Mouse (Mus musculus): ENCODE measurements around the gene B3galnt1. TPM values are rescaled to one million over a fixed set of nuclear protein-coding genes. Genes with fewer than 3 reads are reported as not detected.

The B3galnt1 gene
- polyA plus RNA-seq, 1 experiment, result 4.7 TPM

DNA sequence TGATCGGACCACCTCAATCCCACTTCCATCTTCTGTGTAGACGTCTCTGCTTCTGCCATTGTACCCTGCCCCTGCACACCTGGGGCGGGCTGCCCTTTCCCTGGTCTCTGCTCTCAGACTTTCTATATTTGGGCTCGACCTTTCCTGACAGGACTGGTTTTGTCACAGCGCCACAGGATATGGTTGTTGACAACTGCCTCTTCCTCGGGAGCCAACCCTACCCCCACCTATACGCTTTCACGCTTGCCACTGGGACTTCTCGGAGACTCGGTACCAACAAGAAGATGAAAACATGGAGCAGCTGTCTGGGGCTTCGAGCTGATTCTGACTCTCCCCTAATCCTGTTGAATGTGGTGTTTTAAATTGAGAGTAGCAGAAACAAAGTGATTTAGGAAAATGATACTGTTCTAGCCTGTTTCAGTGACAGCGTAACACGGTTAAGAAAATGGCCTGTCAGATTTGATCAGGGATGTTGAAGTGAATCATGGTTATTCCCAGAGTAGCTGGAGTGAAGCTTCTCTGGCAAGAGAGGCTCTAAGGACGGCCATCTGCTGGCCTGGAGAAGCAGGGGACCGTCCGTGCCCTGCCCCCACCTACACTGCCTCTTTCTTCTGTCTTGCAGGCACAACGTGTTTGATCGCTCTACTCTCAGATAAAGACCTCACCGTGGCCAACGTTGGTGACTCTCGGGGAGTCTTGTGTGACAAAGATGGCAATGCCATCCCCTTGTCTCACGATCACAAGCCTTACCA lies 49.9 kb downstream of the B3galnt1 start:
- Histone ChIP-seq H3K4me3 (replicated peaks; ENCODE audit: extremely low read depth, low read depth, low read length) (no peak overlapping the region), H3K4me1 (ENCODE audit: control insufficient read depth, insufficient read depth, low read length) (no peaks in the 10 kb centered on the region)
- TF ChIP-seq CTCF (IDR thresholded peaks at IDR 0.05; ENCODE audit: insufficient read depth, low read length), result no peak
- no peak for TF ChIP-seq POLR2A (IDR thresholded peaks at IDR 0.05; ENCODE audit: borderline replicate concordance, extremely low read depth, low read depth, low read length)
- no peak for DNase-seq
- WGBS, result 58% methylated on average over 22 of the region's 22 CpGs

GRCm38 (mm10) chr3:69545017-69545416 lies 53.7 kb downstream of the B3galnt1 start:
- TF ChIP-seq POLR2A (IDR thresholded peaks at IDR 0.05; ENCODE audit: borderline replicate concordance, extremely low read depth, low read depth, low read length) (no peak), CTCF (IDR thresholded peaks at IDR 0.05; ENCODE audit: insufficient read depth, low read length) (no peak)
- no peak overlapping the region for H3K4me3 ChIP-seq (replicated peaks; ENCODE audit: extremely low read depth, low read depth, low read length)
- DNase-seq, result no peak
- 71% methylated on average over 5 of the region's 5 CpGs for WGBS
- peaks cover 4% of the 10 kb centered on the region; the same call in 1 of the 2 replicates for H3K4me1 ChIP-seq (ENCODE audit: control insufficient read depth, insufficient read depth, low read length)

GRCm38 (mm10) chr3:69543730-69544129 lies 55.0 kb downstream of the B3galnt1 start:
- 63% methylated on average over 1 of the region's 1 CpGs for WGBS
- DNase-seq, result no peak
- TF ChIP-seq CTCF (IDR thresholded peaks at IDR 0.05; ENCODE audit: insufficient read depth, low read length) (no peak), POLR2A (IDR thresholded peaks at IDR 0.05; ENCODE audit: borderline replicate concordance, extremely low read depth, low read depth, low read length) (no peak)
- Histone ChIP-seq H3K4me1 (ENCODE audit: control insufficient read depth, insufficient read depth, low read length) (peaks cover 4% of the 10 kb centered on the region; the same call in 1 of the 2 replicates), H3K4me3 (replicated peaks; ENCODE audit: extremely low read depth, low read depth, low read length) (no peak overlapping the region)

DNA sequence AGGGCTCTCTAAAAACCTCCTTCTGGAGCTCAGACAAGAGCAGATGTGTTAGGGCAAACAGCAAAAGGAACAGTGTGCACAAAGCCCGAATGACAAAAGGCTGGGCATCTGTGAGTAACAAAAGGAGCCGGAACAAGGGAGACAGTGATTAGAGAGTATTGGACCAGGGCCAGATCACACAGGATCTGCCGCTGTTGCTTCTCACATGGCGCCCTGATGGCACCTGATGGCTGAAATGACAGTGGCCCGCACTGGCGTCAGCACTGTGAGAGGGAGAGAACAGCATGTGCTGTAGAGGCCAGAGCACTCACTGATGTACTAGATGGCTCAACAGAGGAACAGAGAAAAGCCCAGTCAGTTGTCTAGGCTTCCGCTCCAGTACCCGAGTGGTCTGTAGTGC lies 55.8 kb downstream of the B3galnt1 start:
- WGBS, result 50% methylated on average over 8 of the region's 8 CpGs
- Histone ChIP-seq H3K4me3 (replicated peaks; ENCODE audit: extremely low read depth, low read depth, low read length) (no peak overlapping the region), H3K4me1 (ENCODE audit: control insufficient read depth, insufficient read depth, low read length) (peaks cover 4% of the 10 kb centered on the region; the same call in 1 of the 2 replicates)
- no peak for DNase-seq
- TF ChIP-seq POLR2A (IDR thresholded peaks at IDR 0.05; ENCODE audit: borderline replicate concordance, extremely low read depth, low read depth, low read length) (no peak), CTCF (IDR thresholded peaks at IDR 0.05; ENCODE audit: insufficient read depth, low read length) (no peak)

DNA sequence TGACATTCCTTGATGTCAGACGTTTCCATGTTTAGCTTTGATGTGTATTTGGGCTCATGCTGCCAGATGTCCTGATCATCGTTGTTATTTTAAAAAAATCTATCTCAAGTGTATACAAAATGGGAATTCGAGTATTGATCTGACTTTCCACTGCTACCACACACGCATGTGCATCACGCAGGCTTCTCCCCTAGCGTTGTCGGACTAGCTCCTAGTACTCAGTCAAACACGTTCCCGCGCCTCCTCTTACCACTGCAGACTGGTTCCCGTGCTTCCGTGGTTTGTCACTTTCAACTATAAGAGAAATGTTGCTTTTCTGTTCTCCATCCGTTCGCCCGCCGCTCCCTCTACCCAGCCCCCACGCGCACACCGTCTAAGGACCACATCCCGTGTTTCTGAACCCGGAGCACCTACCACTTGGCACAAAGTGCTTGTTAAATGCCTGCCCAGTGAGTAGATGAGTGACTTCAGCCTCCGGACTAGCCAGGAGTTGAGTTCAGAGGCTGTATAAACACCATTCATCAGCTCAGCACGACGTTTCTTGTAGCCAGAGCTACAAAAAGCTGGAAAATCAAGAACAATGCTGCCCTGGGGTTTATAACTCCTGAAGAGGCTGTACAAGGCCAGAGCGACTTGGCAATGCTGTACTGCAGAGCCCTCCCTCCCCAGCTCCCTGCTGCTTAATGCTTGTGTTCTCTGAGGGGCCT lies 62.7 kb downstream of the B3galnt1 start:
- Histone ChIP-seq H3K4me3 (replicated peaks; ENCODE audit: extremely low read depth, low read depth, low read length) (no peak overlapping the region), H3K4me1 (ENCODE audit: control insufficient read depth, insufficient read depth, low read length) (no peaks in the 10 kb centered on the region)
- TF ChIP-seq CTCF (IDR thresholded peaks at IDR 0.05; ENCODE audit: insufficient read depth, low read length) (no peak), POLR2A (IDR thresholded peaks at IDR 0.05; ENCODE audit: borderline replicate concordance, extremely low read depth, low read depth, low read length) (no peak)
- WGBS, result 52% methylated on average over 25 of the region's 25 CpGs
- DNase-seq, result no peak

- TF ChIP-seq POLR2A (IDR thresholded peaks at IDR 0.05; ENCODE audit: borderline replicate concordance, extremely low read depth, low read depth, low read length), result no peak
- TF ChIP-seq CTCF (IDR thresholded peaks at IDR 0.05; ENCODE audit: insufficient read depth, low read length), result no peak
- H3K4me3 ChIP-seq (replicated peaks; ENCODE audit: extremely low read depth, low read depth, low read length), result no peak overlapping the region
Observed at GRCm38 (mm10) chr3:69535486-69535885, 63.3 kb downstream of the B3galnt1 start.

DNA sequence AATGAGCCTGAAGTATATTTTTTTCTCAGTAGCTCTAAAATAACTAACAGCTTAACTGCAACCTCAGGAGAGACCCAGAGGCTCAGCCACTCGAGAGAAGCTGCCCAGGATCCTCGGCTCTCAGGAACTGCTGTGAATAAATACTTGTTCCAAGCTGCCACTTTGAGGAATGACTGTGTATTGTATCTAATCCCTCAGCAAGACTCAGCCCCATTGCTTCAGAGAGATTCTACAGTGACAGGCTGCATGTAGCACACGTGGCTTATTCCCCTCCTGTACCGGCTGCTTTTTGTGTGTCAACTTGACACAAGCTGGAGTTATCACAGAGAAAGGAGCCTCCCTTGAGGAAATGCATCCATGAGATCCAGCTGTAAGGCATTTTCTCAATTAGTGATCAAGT lies 66.1 kb downstream of the B3galnt1 start:
- no peak for DNase-seq
- TF ChIP-seq POLR2A (IDR thresholded peaks at IDR 0.05; ENCODE audit: borderline replicate concordance, extremely low read depth, low read depth, low read length) (no peak), CTCF (IDR thresholded peaks at IDR 0.05; ENCODE audit: insufficient read depth, low read length) (no peak)
- H3K4me3 ChIP-seq (replicated peaks; ENCODE audit: extremely low read depth, low read depth, low read length), result no peak overlapping the region
- H3K4me1 ChIP-seq (ENCODE audit: control insufficient read depth, insufficient read depth, low read length), result no peaks in the 10 kb centered on the region
- 37% methylated on average over 4 of the region's 4 CpGs for WGBS

More at GRCm38 (mm10) chr3:69535486-69535885, 63.3 kb downstream of the B3galnt1 start:
- no peak for DNase-seq
- 95% methylated on average over 10 of the region's 10 CpGs for WGBS
- H3K4me1 ChIP-seq (ENCODE audit: control insufficient read depth, insufficient read depth, low read length), result no peaks in the 10 kb centered on the region

GRCm38 (mm10) chr3:69531511-69531910 lies 67.2 kb downstream of the B3galnt1 start:
- WGBS, result 83% methylated on average over 9 of the region's 9 CpGs
- no peak for DNase-seq
- TF ChIP-seq CTCF (IDR thresholded peaks at IDR 0.05; ENCODE audit: insufficient read depth, low read length) (no peak), POLR2A (IDR thresholded peaks at IDR 0.05; ENCODE audit: borderline replicate concordance, extremely low read depth, low read depth, low read length) (no peak)
- Histone ChIP-seq H3K4me1 (ENCODE audit: control insufficient read depth, insufficient read depth, low read length) (no peaks in the 10 kb centered on the region), H3K4me3 (replicated peaks; ENCODE audit: extremely low read depth, low read depth, low read length) (no peak overlapping the region)

DNA sequence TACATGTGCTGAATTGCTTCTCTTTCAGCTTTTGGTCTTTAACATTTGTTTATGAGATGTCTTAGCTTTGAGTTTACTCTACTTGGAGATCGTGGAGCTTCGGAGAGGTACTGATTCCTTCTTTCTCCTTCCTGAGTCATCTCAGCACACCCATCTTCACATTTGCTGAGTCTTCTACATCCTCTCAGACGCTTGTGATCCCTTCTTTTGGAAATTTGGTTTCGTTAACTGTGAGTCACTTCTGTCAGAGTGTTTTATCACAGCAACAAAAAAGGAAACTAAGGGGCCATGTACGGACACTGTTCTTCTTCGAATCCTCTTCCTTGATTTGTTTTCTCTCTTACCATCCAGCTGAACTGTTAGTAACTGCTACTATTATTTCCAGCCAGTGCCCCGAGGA lies 69.2 kb downstream of the B3galnt1 start:
- no peak for DNase-seq
- WGBS, result 67% methylated on average over 7 of the region's 7 CpGs

More for the DNA sequence above, 69.2 kb downstream of the B3galnt1 start:
- TF ChIP-seq POLR2A (IDR thresholded peaks at IDR 0.05; ENCODE audit: borderline replicate concordance, extremely low read depth, low read depth, low read length) (no peak), CTCF (IDR thresholded peaks at IDR 0.05; ENCODE audit: insufficient read depth, low read length) (no peak)
- Histone ChIP-seq H3K4me1 (ENCODE audit: control insufficient read depth, insufficient read depth, low read length) (0 out of 2 replicates have a peak, but pooled peaks cover 2% of the 10 kb centered on the region), H3K4me3 (replicated peaks; ENCODE audit: extremely low read depth, low read depth, low read length) (no peak overlapping the region)
